Mouse (Mus musculus): Measurements from ENCODE around the gene Ccdc160. TPM values are rescaled to one million over a fixed set of nuclear protein-coding genes. Genes with fewer than 3 reads are reported as not detected.

Gene Ccdc160
- polyA plus RNA-seq, 1 experiment from 2014 or later, result 0.39 TPM

- H3K9me3 ChIP-seq (replicated peaks), result no peaks in the 10 kb centered on the region
- H3K4me1 ChIP-seq (replicated peaks), result no peaks in the 10 kb centered on the region
- H3K4me3 ChIP-seq, result no peak overlapping the region
- WGBS, result 71% methylated on average over 4 of the region's 4 CpGs
- ATAC-seq (replicated peaks; ENCODE audit: insufficient number of reproducible peaks, insufficient read depth, low FRiP score, low read depth), result no peak
- no peak overlapping the region for H3K4me2 ChIP-seq
- no peak overlapping the region for H3K9ac ChIP-seq
- no peaks in the 10 kb centered on the region for H3K27me3 ChIP-seq
- no peaks in the 10 kb centered on the region for H3K36me3 ChIP-seq
- no peak overlapping the region for H3K27ac ChIP-seq
Measured at GRCm38 (mm10) chrX:52762221-52762620, 28.8 kb upstream of the Ccdc160 start.

DNA sequence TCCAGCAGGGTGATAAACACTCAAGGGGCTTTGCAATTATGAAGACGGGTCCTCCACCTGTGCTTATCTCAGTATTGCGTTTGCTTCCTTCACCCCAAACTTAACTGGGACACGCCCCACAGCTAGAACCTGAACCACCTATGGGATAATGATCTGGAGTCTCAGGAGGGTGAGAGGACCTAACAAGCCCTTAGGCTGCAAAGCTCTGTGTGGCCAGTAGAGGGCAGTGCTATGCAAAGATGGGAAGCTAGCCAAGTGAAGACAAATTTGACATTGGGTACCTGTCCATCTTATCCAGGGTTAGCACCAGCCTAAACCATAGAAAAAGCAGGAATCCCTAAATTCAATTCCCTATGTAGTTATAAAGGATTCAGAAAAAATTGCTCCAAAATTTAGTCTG is 15.0 kb upstream of the Ccdc160 start:
- WGBS, result 29% methylated on average over 3 of the region's 3 CpGs
- no peaks in the 10 kb centered on the region for H3K9me3 ChIP-seq (replicated peaks)

GRCm38 (mm10) chrX:52777671-52778070 is 13.3 kb upstream of the Ccdc160 start:
- no peak overlapping the region for H3K27ac ChIP-seq
- no peak for ATAC-seq (replicated peaks; ENCODE audit: insufficient number of reproducible peaks, insufficient read depth, low FRiP score, low read depth)
- no peak overlapping the region for H3K4me2 ChIP-seq
- no peaks in the 10 kb centered on the region for H3K9me3 ChIP-seq (replicated peaks)
- H3K27me3 ChIP-seq, result no peaks in the 10 kb centered on the region
- WGBS, result 77% methylated on average over 5 of the region's 5 CpGs
- H3K36me3 ChIP-seq, result no peaks in the 10 kb centered on the region
- no peak overlapping the region for H3K4me3 ChIP-seq
- H3K4me1 ChIP-seq (replicated peaks), result no peaks in the 10 kb centered on the region
- H3K9ac ChIP-seq, result no peak overlapping the region

More for the DNA sequence above, 15.0 kb upstream of the Ccdc160 start:
- no peaks in the 10 kb centered on the region for H3K36me3 ChIP-seq
- no peaks in the 10 kb centered on the region for H3K4me1 ChIP-seq (replicated peaks)
- ATAC-seq (replicated peaks; ENCODE audit: insufficient number of reproducible peaks, insufficient read depth, low FRiP score, low read depth), result no peak
- no peak overlapping the region for H3K27ac ChIP-seq
- H3K9ac ChIP-seq, result no peak overlapping the region
- no peak overlapping the region for H3K4me3 ChIP-seq
- H3K27me3 ChIP-seq, result no peaks in the 10 kb centered on the region
- H3K4me2 ChIP-seq, result no peak overlapping the region

DNA sequence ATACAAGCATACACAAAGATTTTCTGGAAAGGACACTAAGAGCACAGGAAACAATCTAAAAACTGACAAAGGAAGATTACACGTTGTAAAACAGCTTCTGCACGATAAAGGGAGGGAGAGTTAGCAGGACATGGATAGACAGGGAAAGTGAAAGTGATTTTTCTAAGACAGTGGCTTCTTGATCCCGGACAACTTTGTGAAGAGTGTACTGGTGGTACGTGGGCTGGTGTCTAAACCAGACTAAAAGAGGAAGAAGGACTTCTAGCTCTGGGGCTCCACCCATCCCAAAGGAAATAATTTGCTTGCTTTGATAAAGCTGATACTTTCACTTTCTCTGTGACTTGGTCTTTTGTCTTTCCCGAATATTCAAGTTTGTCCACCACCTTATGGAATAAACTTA is 7.1 kb upstream of the Ccdc160 start:
- no peak overlapping the region for H3K4me2 ChIP-seq
- H3K9ac ChIP-seq, result no peak overlapping the region
- WGBS, result 38% methylated on average over 5 of the region's 5 CpGs
- no peaks in the 10 kb centered on the region for H3K4me1 ChIP-seq (replicated peaks)
- no peak for ATAC-seq (replicated peaks; ENCODE audit: insufficient number of reproducible peaks, insufficient read depth, low FRiP score, low read depth)
- H3K9me3 ChIP-seq (replicated peaks), result no peaks in the 10 kb centered on the region
- H3K36me3 ChIP-seq, result no peaks in the 10 kb centered on the region
- no peaks in the 10 kb centered on the region for H3K27me3 ChIP-seq
- 0 out of 2 replicates have a peak overlapping the region, but pooled peaks have one; percentile 18 for H3K4me3 ChIP-seq
- no peak overlapping the region for H3K27ac ChIP-seq

DNA sequence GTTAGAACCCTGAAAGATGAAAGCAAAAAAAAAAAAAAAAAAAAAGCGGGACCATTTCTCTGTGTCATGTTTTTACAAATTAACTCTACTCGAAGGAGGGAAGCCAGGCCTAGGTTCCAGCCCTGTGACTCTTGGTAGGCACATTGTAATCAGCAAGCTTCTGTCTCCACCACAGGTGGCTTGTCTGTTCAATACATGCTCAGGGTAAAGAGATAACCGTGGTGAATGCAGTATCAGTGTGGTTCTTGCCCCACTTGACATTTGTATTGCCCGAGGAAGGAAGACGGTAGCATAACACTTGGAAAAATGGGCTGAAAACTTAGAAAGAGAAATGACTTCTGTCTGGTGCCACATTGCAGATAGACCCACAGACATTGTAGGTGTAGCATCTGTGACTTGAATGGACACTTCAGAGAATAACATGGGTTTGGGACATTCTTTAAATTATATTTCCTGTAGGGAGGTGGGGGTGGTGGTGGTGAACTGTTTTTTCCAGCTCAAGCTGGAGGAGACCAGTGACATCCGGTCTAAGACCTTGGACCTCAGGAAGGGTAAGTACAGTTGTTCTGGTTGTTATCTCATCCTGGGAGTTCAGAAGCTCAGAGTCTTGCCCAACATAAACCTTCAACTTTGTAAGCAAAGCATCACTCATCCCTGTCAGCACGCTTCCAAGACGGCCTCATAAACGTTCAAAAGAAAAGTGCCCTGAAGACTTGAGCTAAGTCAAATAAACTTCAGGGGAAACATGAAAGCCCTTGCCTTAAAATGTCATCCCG is 1.1 kb downstream of the Ccdc160 start:
- no peak overlapping the region for H3K27ac ChIP-seq
- H3K9ac ChIP-seq, result no peak overlapping the region
- ATAC-seq (replicated peaks; ENCODE audit: insufficient number of reproducible peaks, insufficient read depth, low FRiP score, low read depth), result no peak
- no peak overlapping the region; the same call in 1 of the 2 replicates for H3K4me2 ChIP-seq
- no peaks in the 10 kb centered on the region for H3K27me3 ChIP-seq
- H3K4me1 ChIP-seq (replicated peaks), result no peaks in the 10 kb centered on the region
- no peaks in the 10 kb centered on the region for H3K36me3 ChIP-seq
- WGBS, result 40% methylated on average over 10 of the region's 10 CpGs
- H3K9me3 ChIP-seq (replicated peaks), result no peaks in the 10 kb centered on the region
- H3K4me3 ChIP-seq, result no peak overlapping the region

DNA sequence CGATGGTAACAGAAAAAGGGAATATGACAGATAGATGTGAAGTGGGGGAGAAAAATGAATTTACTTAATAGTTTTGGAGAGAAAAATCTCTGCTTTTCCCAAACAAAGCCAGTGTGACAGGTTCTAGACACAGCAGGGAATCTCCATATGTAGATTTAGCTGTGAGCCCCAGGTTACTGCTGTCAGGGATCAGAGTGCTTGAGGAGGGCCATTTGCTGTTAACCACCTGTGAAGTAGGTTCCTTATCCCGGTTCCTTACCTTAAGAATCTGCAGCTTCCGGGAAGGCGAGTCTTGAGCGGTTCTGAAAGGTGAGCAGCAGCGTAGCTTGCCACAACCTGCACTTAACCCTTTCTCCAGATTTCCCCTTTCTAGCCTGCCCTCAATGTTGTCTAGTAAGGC is 1.9 kb downstream of the Ccdc160 start:
- Histone ChIP-seq H3K27ac (no peak overlapping the region), H3K27me3 (no peaks in the 10 kb centered on the region), H3K9me3 (replicated peaks) (no peaks in the 10 kb centered on the region), H3K4me2 (no peak overlapping the region), H3K9ac (no peak overlapping the region), H3K4me1 (replicated peaks) (no peaks in the 10 kb centered on the region), H3K36me3 (no peaks in the 10 kb centered on the region), H3K4me3 (no peak overlapping the region)
- WGBS, result 35% methylated on average over 6 of the region's 6 CpGs
- no peak for ATAC-seq (replicated peaks; ENCODE audit: insufficient number of reproducible peaks, insufficient read depth, low FRiP score, low read depth)

DNA sequence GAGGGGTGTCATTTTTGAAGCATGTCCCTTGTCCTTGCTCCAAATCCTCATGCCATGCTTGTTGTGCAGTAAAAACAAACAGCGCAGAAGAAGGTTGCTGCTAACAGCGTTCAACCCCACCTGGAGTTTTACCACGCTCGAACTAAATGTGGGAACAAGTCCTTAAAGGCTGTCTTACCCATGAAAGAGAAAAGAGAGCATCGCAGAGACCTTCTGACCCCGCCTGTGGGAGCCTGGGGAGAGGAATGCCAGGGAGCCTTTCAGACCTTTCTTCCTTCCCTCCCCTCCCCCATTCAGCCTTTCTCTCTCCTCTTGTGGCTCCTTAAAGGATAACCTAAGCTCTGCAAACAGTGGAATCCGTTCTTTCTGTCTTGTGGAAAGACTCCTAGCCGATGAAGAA is 4.8 kb downstream of the Ccdc160 start:
- H3K9me3 ChIP-seq (replicated peaks), result no peaks in the 10 kb centered on the region
- ATAC-seq (replicated peaks; ENCODE audit: insufficient number of reproducible peaks, insufficient read depth, low FRiP score, low read depth), result no peak
- no peak overlapping the region for H3K4me2 ChIP-seq
- H3K27ac ChIP-seq, result no peak overlapping the region
- no peak overlapping the region for H3K4me3 ChIP-seq
- no peak overlapping the region for H3K9ac ChIP-seq
- no peaks in the 10 kb centered on the region for H3K36me3 ChIP-seq
- H3K27me3 ChIP-seq, result no peaks in the 10 kb centered on the region
- H3K4me1 ChIP-seq (replicated peaks), result no peaks in the 10 kb centered on the region
- WGBS, result 26% methylated on average over 8 of the region's 8 CpGs

DNA sequence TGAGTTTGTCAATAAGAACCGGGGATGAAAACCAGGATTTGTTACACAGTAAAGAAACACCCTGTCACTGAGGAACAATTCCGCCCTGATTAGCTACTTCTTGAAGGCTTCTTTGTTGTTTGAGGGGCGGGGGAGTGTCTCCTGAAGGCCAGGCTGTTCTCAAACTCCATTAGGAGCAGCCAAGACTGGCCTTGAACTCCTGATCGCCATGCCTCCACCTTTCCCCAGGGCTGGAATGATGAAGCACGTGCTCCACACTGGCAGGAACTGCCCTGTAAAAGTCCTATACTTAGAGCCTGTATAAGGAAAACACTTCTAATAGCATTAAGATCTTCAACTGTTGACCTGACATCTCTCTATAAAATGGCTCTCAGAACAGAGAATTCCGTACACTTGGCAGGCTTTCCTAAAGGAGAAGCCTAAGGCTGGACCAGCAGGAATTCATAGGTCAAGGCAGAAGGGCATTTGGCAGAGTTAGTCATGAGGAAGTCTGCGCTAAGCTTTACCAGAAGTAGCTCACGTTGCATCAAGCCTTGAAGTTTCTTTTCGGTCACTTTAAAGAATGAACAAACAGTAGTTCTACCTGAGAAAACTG is 6.1 kb downstream of the Ccdc160 start:
- Histone ChIP-seq H3K4me3 (no peak overlapping the region), H3K4me1 (replicated peaks) (no peaks in the 10 kb centered on the region), H3K4me2 (no peak overlapping the region), H3K9ac (no peak overlapping the region), H3K27ac (no peak overlapping the region), H3K9me3 (replicated peaks) (no peaks in the 10 kb centered on the region), H3K36me3 (no peaks in the 10 kb centered on the region), H3K27me3 (no peaks in the 10 kb centered on the region)
- WGBS, result 67% methylated on average over 9 of the region's 9 CpGs
- ATAC-seq (replicated peaks; ENCODE audit: insufficient number of reproducible peaks, insufficient read depth, low FRiP score, low read depth), result no peak

DNA sequence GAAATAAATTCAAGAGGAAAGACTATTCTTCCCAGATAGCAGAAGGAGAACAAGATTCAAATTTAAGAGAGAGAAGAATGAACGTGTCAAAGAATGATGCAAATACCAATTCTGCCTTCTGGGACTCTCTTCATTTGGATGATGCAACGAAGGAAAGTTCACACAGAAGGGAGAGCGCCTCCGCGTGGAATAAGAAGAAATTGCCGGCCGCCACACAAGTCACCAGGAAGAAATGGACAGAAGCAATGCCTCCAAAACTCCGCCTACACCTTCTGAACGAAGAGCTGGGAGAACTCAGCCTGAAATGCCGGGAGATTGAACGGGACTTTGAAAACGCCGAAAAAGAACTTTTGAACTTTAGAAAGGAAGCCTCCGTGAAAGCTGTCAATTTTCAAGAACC is 7.3 kb downstream of the Ccdc160 start:
- Histone ChIP-seq H3K4me2 (no peak overlapping the region), H3K36me3 (no peaks in the 10 kb centered on the region), H3K4me3 (no peak overlapping the region), H3K4me1 (replicated peaks) (no peaks in the 10 kb centered on the region), H3K9ac (no peak overlapping the region), H3K9me3 (replicated peaks) (no peaks in the 10 kb centered on the region), H3K27me3 (no peaks in the 10 kb centered on the region), H3K27ac (no peak overlapping the region)
- no peak for ATAC-seq (replicated peaks; ENCODE audit: insufficient number of reproducible peaks, insufficient read depth, low FRiP score, low read depth)
- WGBS, result 62% methylated on average over 14 of the region's 14 CpGs

DNA sequence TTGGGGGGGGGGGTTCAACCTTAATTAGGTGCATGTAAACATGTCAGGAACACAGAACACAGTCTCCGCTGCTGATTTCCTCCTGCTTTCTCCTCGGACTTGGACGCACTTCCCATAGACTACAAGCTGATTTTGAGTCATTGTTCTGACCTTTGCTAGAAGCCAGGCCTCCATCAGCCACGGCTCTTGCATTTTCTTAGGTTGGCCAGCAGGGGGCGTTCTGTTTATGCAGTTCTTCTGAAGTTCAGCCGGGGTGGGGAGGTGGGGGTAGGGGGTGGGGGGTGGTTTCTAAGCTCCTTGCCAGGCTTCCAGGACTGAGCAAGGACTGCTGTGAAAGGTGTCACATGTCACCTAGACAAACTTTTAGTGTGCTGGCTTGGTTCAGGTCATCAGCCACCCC is 8.6 kb downstream of the Ccdc160 start:
- H3K36me3 ChIP-seq, result no peaks in the 10 kb centered on the region
- H3K4me2 ChIP-seq, result no peak overlapping the region
- H3K27ac ChIP-seq, result no peak overlapping the region
- no peak overlapping the region for H3K4me3 ChIP-seq
- no peaks in the 10 kb centered on the region for H3K4me1 ChIP-seq (replicated peaks)
- no peak overlapping the region for H3K9ac ChIP-seq
- no peak for ATAC-seq (replicated peaks; ENCODE audit: insufficient number of reproducible peaks, insufficient read depth, low FRiP score, low read depth)
- H3K27me3 ChIP-seq, result no peaks in the 10 kb centered on the region
- 34% methylated on average over 6 of the region's 6 CpGs for WGBS
- no peaks in the 10 kb centered on the region for H3K9me3 ChIP-seq (replicated peaks)

GRCm38 (mm10) chrX:52819338-52819737 is 28.3 kb downstream of the Ccdc160 start:
- Histone ChIP-seq H3K27ac (no peak overlapping the region), H3K27me3 (no peaks in the 10 kb centered on the region)

More at GRCm38 (mm10) chrX:52819338-52819737, 28.3 kb downstream of the Ccdc160 start:
- Histone ChIP-seq H3K4me1 (replicated peaks) (no peaks in the 10 kb centered on the region), H3K36me3 (no peaks in the 10 kb centered on the region), H3K9me3 (replicated peaks) (no peaks in the 10 kb centered on the region), H3K4me3 (no peak overlapping the region), H3K9ac (no peak overlapping the region), H3K4me2 (no peak overlapping the region)
- no peak for ATAC-seq (replicated peaks; ENCODE audit: insufficient number of reproducible peaks, insufficient read depth, low FRiP score, low read depth)
- WGBS, result 32% methylated on average over 3 of the region's 3 CpGs

Measured in heart, embryonic 15.5 days (tissue).